Mouse (Mus musculus) liver, embryonic 13.5 days (tissue): ENCODE data around the gene Prdm1. TPM values are rescaled to one million over a fixed set of nuclear protein-coding genes. Genes with fewer than 3 reads are reported as not detected.

Experiments used
- ATAC-seq: fragments of 200-750 bp; cut with Nextera tagmentation; 2 replicates; pipeline ENCODE4 v1.8.0; 2017; ENCODE audit warnings: low read depth, mild to moderate bottlenecking, moderate number of reproducible peaks, moderate library complexity
- DNase-seq: peaks from one replicate; pipeline ENCODE4 v3.0.0; 2022
- H3K27ac ChIP-seq: fragments of 300-500 bp; sonication (generic); 2 replicates; pipeline ENCODE4 v1.5.1; 2015; ENCODE audit warnings: moderate library complexity, mild to moderate bottlenecking, inconsistent platforms
- H3K27me3 ChIP-seq: fragments of 300-500 bp; sonication (generic); 2 replicates; pipeline ENCODE4 v1.6.1; 2015; ENCODE audit warnings: mild to moderate bottlenecking, inconsistent platforms
- H3K36me3 ChIP-seq: fragments of 300-500 bp; sonication (generic); 2 replicates; pipeline ENCODE4 v1.6.1; 2015; ENCODE audit warnings: mild to moderate bottlenecking, inconsistent platforms
- H3K4me1 ChIP-seq: fragments of 300-500 bp; sonication (generic); replicated peaks from 2 replicates; pipeline ENCODE4 v1.6.1; 2015; ENCODE audit warnings: inconsistent platforms
- H3K4me2 ChIP-seq: fragments of 300-500 bp; sonication (generic); 2 replicates; pipeline ENCODE4 v1.6.1; 2015; ENCODE audit warnings: inconsistent platforms, mild to moderate bottlenecking, moderate library complexity
- H3K4me3 ChIP-seq: fragments of 300-500 bp; sonication (generic); replicated peaks from 2 replicates; pipeline ENCODE4 v1.5.1; 2015; ENCODE audit warnings: mild to moderate bottlenecking, inconsistent platforms
- H3K9ac ChIP-seq: fragments of 300-500 bp; sonication (generic); 2 replicates; pipeline ENCODE4 v1.6.1; 2015; ENCODE audit warnings: mild to moderate bottlenecking, inconsistent platforms
- H3K9me3 ChIP-seq: fragments of 300-500 bp; sonication (generic); replicated peaks from 2 replicates; pipeline ENCODE4 v1.6.1; 2016; ENCODE audit warnings: inconsistent platforms
- WGBS: fragments of 180-500 bp; shearing (Covaris S2); methylation state at CpG from one replicate; pipeline ENCODE4 v1.1.7; 2015; ENCODE audit not compliant: insufficient replicate concordance; 5-methylcytosine and 5-hydroxymethylcytosine counted together
- polyA plus RNA-seq: library from polyadenylated mRNA; unstranded; fragments of >200 nt; fragmentation: Nextera tagmentation; extraction: Ambion mirVana; gene quantifications from 2 replicates; pipeline ENCODE4 v1.2.1, GENCODE M21; 2015

The Prdm1 gene
- polyA plus RNA-seq, 1 experiment from 2014 or later: 0.13 TPM

DNA sequence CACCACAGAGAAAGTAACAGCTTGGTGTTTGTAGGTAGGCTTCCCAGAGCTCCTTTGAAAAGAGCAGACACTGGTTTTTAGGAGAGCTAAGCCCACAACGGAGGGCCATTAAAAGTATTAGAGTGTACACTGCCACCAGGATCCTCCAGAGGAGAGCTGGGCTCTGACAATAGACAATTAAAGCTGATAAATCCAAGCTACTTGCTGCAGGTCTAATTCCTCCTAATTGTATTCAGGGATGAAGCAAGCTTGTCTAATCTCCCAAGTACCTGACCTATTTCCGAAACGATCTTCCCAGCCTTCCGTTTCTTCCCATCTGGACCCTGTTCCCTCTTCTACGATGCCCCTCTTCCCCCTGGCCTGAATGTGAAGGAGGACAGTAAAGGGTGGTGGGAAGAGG, 63.7 kb downstream of the Prdm1 start:
- Histone ChIP-seq H3K27me3 (peaks cover 33% of the 10 kb centered on the region), H3K4me2 (no peak overlapping the region), H3K9me3 (no peaks in the 10 kb centered on the region), H3K4me1 (peaks cover 29% of the 10 kb centered on the region), H3K4me3 (no peak overlapping the region), H3K36me3 (no peaks in the 10 kb centered on the region), H3K27ac (no peak overlapping the region), H3K9ac (no peak overlapping the region)
- DNase-seq (no peak), ATAC-seq (no peak)
- WGBS: 61% methylated on average over 5 of the region's 5 CpGs

DNA sequence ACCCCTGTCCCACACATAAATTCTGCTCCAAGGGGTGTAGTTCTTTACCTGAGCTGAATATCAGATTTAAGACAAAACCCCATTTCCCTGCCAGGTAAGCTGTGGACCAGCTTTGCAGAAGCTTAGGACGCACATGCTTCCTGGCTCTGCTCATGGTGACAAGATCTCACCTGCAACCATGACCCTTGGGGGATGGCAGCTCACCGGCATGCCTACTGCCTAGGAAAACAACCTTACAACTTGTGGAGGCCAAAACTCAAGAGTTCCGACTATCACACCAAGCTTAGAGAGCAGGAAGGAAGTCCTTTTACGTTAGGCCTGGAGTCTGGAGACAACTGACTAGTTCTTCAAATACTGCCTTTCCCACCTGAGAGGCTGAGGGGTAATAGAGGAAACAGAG, 64.4 kb downstream of the Prdm1 start:
- Histone ChIP-seq H3K4me3 (no peak overlapping the region), H3K9ac (no peak overlapping the region), H3K4me1 (peaks cover 36% of the 10 kb centered on the region), H3K36me3 (no peaks in the 10 kb centered on the region), H3K27me3 (peaks cover 38% of the 10 kb centered on the region), H3K4me2 (no peak overlapping the region), H3K27ac (no peak overlapping the region), H3K9me3 (no peaks in the 10 kb centered on the region)
- DNase-seq (no peak), ATAC-seq (no peak)
- WGBS: 36% methylated on average over 4 of the region's 4 CpGs

- 75% methylated on average over 8 of the region's 8 CpGs for WGBS
- no peaks in the 10 kb centered on the region for H3K36me3 ChIP-seq
- H3K27ac ChIP-seq: no peak overlapping the region
- H3K4me2 ChIP-seq: no peak overlapping the region
- ATAC-seq (no peak), DNase-seq (no peak)
- H3K9ac ChIP-seq: no peak overlapping the region
- H3K4me1 ChIP-seq: peaks cover 47% of the 10 kb centered on the region
- H3K9me3 ChIP-seq: no peaks in the 10 kb centered on the region
- peaks cover 52% of the 10 kb centered on the region for H3K27me3 ChIP-seq
- no peak overlapping the region for H3K4me3 ChIP-seq
Measured at GRCm38 (mm10) chr10:44462351-44462750, 66.0 kb downstream of the Prdm1 start.

DNA sequence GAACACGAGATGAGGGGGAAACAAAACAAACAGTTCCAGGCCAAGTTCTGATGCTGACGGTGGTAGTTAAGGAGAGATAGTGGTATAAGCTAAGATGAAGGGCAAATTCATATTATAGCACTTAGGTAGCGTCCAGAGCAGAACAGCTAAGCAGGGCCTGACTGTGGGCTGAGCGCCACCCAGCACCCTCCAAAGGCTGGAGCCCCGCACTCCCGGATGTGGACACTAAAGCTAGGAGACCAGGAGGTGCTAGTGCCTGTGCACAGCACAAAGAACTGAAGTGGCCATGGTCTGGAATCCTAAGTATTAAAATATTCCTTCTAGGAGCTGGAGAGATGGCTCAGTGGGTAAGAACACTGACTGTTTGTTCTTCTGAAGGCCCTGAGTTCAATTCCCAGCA, 67.2 kb downstream of the Prdm1 start:
- DNase-seq: no peak
- ATAC-seq: no peak
- 78% methylated on average over 6 of the region's 6 CpGs for WGBS

DNA sequence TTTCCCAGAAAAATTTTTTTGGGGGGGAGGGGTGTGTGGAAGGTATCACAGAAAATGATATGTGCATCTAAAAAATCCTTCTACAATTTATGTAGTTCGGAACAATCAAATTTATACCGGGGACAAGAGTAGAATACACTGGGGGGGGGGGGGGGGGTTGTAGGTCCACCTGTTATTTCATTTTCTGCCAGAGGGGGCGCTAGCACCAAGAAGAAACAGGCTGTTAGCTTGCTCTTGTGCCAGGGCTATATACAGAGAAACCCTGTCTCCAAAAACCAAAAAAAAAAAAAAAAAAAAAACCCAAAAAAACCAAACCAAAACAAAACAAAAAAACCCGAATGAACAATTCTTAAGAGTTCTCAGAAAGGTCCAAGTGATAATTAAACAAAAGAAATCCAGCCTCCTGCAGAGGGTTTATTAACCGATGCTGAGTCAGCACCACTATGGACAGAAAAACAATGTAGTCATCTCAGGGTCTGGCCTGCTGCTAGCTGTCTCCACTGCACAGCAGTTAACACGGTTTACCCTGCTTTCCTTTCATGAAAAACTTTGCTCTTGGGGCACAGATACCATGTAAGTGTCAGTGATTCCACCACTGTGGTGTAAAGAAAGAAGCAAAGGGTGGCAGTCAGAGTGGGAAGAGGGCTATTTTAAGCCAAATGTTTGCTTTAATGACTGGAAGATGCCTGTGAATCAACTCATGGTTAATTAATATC, 68.0 kb downstream of the Prdm1 start:
- ATAC-seq: no peak
- no peaks in the 10 kb centered on the region for H3K36me3 ChIP-seq
- peak overlapping the region; percentile 90 for H3K4me2 ChIP-seq
- H3K27ac ChIP-seq: no peak overlapping the region
- 14% methylated on average over 6 of the region's 6 CpGs for WGBS
- no peak for DNase-seq
- H3K4me1 ChIP-seq: peaks cover 52% of the 10 kb centered on the region
- peak overlapping the region; percentile 65 for H3K4me3 ChIP-seq
- no peak overlapping the region for H3K9ac ChIP-seq
- peaks cover 55% of the 10 kb centered on the region for H3K27me3 ChIP-seq
- no peaks in the 10 kb centered on the region for H3K9me3 ChIP-seq

More for the DNA sequence above, 67.2 kb downstream of the Prdm1 start:
- H3K9ac ChIP-seq: no peak overlapping the region
- no peak overlapping the region for H3K27ac ChIP-seq
- no peak overlapping the region for H3K4me2 ChIP-seq
- H3K4me1 ChIP-seq: peaks cover 57% of the 10 kb centered on the region
- H3K4me3 ChIP-seq: no peak overlapping the region
- no peaks in the 10 kb centered on the region for H3K36me3 ChIP-seq
- H3K9me3 ChIP-seq: no peaks in the 10 kb centered on the region
- H3K27me3 ChIP-seq: peaks cover 54% of the 10 kb centered on the region

DNA sequence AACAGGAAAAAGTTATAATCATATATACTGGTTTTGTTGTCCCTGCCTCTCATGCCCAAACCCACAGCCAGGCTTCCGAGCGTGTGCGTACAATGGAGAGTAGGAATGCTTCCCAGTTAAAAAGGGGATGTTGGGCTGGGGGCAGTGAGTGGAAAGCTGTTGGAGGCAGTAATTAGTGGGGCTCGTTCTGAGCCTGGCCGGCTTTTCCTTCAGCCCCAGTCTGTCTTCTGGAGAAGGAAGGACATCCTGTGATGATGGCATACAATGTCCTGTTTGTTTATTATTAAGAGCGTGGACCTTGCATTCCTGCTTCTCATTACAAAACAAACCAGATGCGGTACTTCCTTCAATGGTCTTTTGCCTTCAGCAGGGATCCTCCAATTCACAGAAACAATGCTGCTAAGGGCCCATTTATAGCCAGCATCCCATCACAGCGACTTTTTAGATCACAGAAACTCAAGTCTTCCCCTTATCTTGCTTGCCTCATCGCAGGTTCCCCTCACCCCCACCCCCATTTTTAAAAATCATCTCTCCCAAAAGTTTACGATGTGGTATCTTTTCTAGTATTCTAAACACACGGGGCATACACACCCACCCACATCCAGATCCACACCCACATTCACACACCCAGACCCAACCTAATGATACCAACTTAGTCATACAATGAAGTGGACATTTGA, 68.8 kb downstream of the Prdm1 start:
- peak overlapping the region; percentile 65 for H3K4me3 ChIP-seq
- no peaks in the 10 kb centered on the region for H3K9me3 ChIP-seq
- ATAC-seq (no peak), DNase-seq (no peak)
- no peaks in the 10 kb centered on the region for H3K36me3 ChIP-seq
- 8% methylated on average over 11 of the region's 11 CpGs for WGBS
- H3K27ac ChIP-seq: no peak overlapping the region
- H3K4me1 ChIP-seq: peaks cover 44% of the 10 kb centered on the region
- H3K9ac ChIP-seq: peak overlapping the region; percentile 65
- peaks cover 47% of the 10 kb centered on the region for H3K27me3 ChIP-seq
- peak overlapping the region; percentile 90 for H3K4me2 ChIP-seq

- WGBS: under 1% methylated on average over 54 of the region's 54 CpGs
Measured at GRCm38 (mm10) chr10:44458534-44459315, 69.6 kb downstream of the Prdm1 start.

GRCm38 (mm10) chr10:44457791-44458533, 70.3 kb downstream of the Prdm1 start:
- peaks cover 39% of the 10 kb centered on the region for H3K27me3 ChIP-seq
- WGBS: under 1% methylated on average over 25 of the region's 25 CpGs
- DNase-seq: no peak
- ATAC-seq: no peak
- H3K9ac ChIP-seq: peak overlapping the region; percentile 65
- no peaks in the 10 kb centered on the region for H3K9me3 ChIP-seq
- peak overlapping the region; percentile 90 for H3K4me2 ChIP-seq
- peaks cover 37% of the 10 kb centered on the region for H3K4me1 ChIP-seq
- H3K4me3 ChIP-seq: peak overlapping the region; percentile 65
- no peaks in the 10 kb centered on the region for H3K36me3 ChIP-seq
- no peak overlapping the region for H3K27ac ChIP-seq

More at GRCm38 (mm10) chr10:44458534-44459315, 69.6 kb downstream of the Prdm1 start:
- peaks cover 37% of the 10 kb centered on the region for H3K4me1 ChIP-seq
- peak; percentile 65 for DNase-seq
- peak overlapping the region; percentile 90 for H3K4me2 ChIP-seq
- peak overlapping the region; percentile 65 for H3K4me3 ChIP-seq
- peak; percentile 93 for ATAC-seq
- no peaks in the 10 kb centered on the region for H3K36me3 ChIP-seq
- H3K27ac ChIP-seq: no peak overlapping the region
- peaks cover 40% of the 10 kb centered on the region for H3K27me3 ChIP-seq
- peak overlapping the region; percentile 65 for H3K9ac ChIP-seq
- H3K9me3 ChIP-seq: no peaks in the 10 kb centered on the region

DNA sequence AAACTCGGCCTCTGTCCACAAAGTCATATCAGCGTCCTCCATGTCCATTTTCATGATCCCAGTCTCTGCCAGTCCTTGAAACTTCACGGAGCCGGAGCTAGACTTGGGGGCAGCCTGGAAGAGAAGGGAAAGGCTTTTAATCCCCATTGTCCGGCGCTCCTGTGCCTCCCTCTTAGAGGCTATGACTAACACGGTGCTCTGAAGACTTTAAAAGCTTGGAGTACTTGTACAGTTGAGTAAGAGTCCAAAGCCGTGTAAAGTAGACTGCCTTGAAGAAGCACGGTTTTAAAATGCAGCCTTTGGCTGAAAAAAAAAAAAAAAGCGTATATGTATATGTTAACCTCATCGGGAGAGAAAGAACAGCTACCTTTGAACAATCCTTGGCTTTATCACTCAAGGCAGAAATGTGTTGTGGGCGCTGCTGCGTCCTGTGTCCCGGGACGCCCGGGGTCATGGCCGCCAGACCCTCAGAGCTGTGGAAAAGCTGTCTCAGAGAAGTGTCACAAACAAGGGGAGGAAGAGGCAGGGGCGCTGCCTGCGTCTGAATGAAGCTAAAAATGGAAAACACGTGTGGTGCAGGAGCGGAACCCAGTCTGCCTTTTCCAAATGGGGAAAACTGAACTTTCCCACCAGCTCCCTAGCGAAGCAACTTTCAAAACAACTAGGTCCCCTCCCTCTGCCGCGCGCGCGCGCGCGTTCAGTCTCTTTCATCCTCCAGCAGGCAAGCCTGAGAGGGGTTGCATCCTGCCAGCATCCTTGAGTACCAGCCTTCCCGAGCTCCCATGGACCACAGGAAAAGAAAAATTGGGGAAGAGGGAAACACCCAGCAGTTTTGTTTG, 71.3 kb downstream of the Prdm1 start:
- ATAC-seq: no peak
- H3K4me1 ChIP-seq: peaks cover 32% of the 10 kb centered on the region
- H3K9ac ChIP-seq: peak overlapping the region; percentile 65
- H3K27me3 ChIP-seq: peaks cover 39% of the 10 kb centered on the region
- H3K36me3 ChIP-seq: no peaks in the 10 kb centered on the region
- no peak for DNase-seq
- 4% methylated on average over 31 of the region's 31 CpGs for WGBS
- H3K4me3 ChIP-seq: peak overlapping the region; percentile 65
- no peaks in the 10 kb centered on the region for H3K9me3 ChIP-seq
- H3K27ac ChIP-seq: no peak overlapping the region
- H3K4me2 ChIP-seq: peak overlapping the region; percentile 90

- Histone ChIP-seq H3K9me3 (no peaks in the 10 kb centered on the region), H3K4me3 (no peak overlapping the region), H3K9ac (no peak overlapping the region), H3K27me3 (peaks cover 39% of the 10 kb centered on the region), H3K27ac (no peak overlapping the region), H3K4me2 (no peak overlapping the region), H3K36me3 (no peaks in the 10 kb centered on the region), H3K4me1 (peaks cover 30% of the 10 kb centered on the region)
- no peak for DNase-seq
- 54% methylated on average over 4 of the region's 4 CpGs for WGBS
- ATAC-seq: no peak
Measured at GRCm38 (mm10) chr10:44454753-44455152, 73.5 kb downstream of the Prdm1 start.
